Mouse (Mus musculus): Measurements from ENCODE around the gene Suclg2. TPM values are rescaled to one million over a fixed set of nuclear protein-coding genes. Genes with fewer than 3 reads are reported as not detected.
A peak's percentile ranks its signal among the peaks of the same experiment; 100 is the strongest.

Gene Suclg2
- polyA plus RNA-seq, 1 experiment from 2014 or later, result 63.4 TPM

GRCm38 (mm10) chr6:95518406-95518805 is 200.2 kb downstream of the Suclg2 start:
- WGBS, result 93% methylated on average over 2 of the region's 2 CpGs
- no peaks in the 10 kb centered on the region for H3K9me3 ChIP-seq
- peaks cover 8% of the 10 kb centered on the region; the same call in 1 of the 2 replicates for H3K4me1 ChIP-seq
- no peaks in the 10 kb centered on the region; the same call in 1 of the 2 replicates for H3K36me3 ChIP-seq (replicated peaks)
- no peaks in the 10 kb centered on the region for H3K27me3 ChIP-seq (ENCODE audit: poor library complexity, severe bottlenecking)
- H3K27ac ChIP-seq, result no peak overlapping the region
- no peak overlapping the region for H3K4me3 ChIP-seq
- no peak for DNase-seq (ENCODE audit: extremely low spot score, low spot score)

GRCm38 (mm10) chr6:95515721-95516120 is 202.9 kb downstream of the Suclg2 start:
- DNase-seq (ENCODE audit: extremely low spot score, low spot score), result no peak
- no peaks in the 10 kb centered on the region for H3K9me3 ChIP-seq
- peaks cover 8% of the 10 kb centered on the region; the same call in 1 of the 2 replicates for H3K4me1 ChIP-seq
- H3K27ac ChIP-seq, result no peak overlapping the region
- no peak overlapping the region for H3K4me3 ChIP-seq
- 88% methylated on average over 5 of the region's 5 CpGs for WGBS
- peaks cover 3% of the 10 kb centered on the region; the same call in 1 of the 2 replicates for H3K36me3 ChIP-seq (replicated peaks)
- H3K27me3 ChIP-seq (ENCODE audit: poor library complexity, severe bottlenecking), result no peaks in the 10 kb centered on the region

GRCm38 (mm10) chr6:95514726-95515125 is 203.9 kb downstream of the Suclg2 start:
- 83% methylated on average over 10 of the region's 10 CpGs for WGBS
- H3K27me3 ChIP-seq (ENCODE audit: poor library complexity, severe bottlenecking), result no peaks in the 10 kb centered on the region
- DNase-seq (ENCODE audit: extremely low spot score, low spot score), result no peak
- no peaks in the 10 kb centered on the region for H3K9me3 ChIP-seq
- H3K27ac ChIP-seq, result no peak overlapping the region
- H3K36me3 ChIP-seq (replicated peaks), result peaks cover 3% of the 10 kb centered on the region; the same call in 1 of the 2 replicates
- H3K4me3 ChIP-seq, result no peak overlapping the region
- H3K4me1 ChIP-seq, result peaks cover 8% of the 10 kb centered on the region; the same call in 1 of the 2 replicates

- Histone ChIP-seq H3K4me3 (no peak overlapping the region), H3K4me1 (0 out of 2 replicates have a peak, but pooled peaks cover 4% of the 10 kb centered on the region), H3K9me3 (peaks cover 7% of the 10 kb centered on the region; the same call in 1 of the 2 replicates), H3K36me3 (replicated peaks) (peaks cover 4% of the 10 kb centered on the region; the same call in 1 of the 2 replicates), H3K27me3 (ENCODE audit: poor library complexity, severe bottlenecking) (no peaks in the 10 kb centered on the region), H3K27ac (no peak overlapping the region)
- no peak for DNase-seq (ENCODE audit: extremely low spot score, low spot score)
- WGBS, result 91% methylated on average over 1 of the region's 1 CpGs
Measured at GRCm38 (mm10) chr6:95511689-95512088, 206.9 kb downstream of the Suclg2 start.

DNA sequence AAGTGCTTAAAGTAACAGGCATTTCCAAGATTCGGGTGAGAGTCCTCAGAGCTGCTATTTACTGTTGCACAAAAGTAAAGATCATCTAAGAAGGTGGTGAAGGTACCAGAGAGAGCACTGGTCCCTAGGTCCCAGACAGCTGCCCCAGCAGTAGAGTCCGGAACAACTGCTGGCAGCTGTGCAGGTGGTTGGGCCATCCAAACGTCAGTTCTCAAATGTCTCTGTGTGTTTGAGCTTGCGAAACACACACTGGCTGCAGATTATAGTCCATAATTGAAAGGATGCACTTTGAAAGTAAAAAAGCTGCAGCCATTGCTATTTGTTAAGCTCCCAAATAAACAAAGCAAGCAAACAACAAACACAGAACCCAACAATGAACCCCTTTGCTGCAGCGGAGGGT is 217.8 kb downstream of the Suclg2 start:
- peaks cover 4% of the 10 kb centered on the region; the same call in 1 of the 2 replicates for H3K27me3 ChIP-seq (ENCODE audit: poor library complexity, severe bottlenecking)
- H3K27ac ChIP-seq, result no peak overlapping the region
- no peak for DNase-seq (ENCODE audit: extremely low spot score, low spot score)
- no peaks in the 10 kb centered on the region for H3K36me3 ChIP-seq (replicated peaks)
- H3K9me3 ChIP-seq, result no peaks in the 10 kb centered on the region
- no peak overlapping the region for H3K4me3 ChIP-seq
- peaks cover 53% of the 10 kb centered on the region for H3K4me1 ChIP-seq
- WGBS, result 85% methylated on average over 5 of the region's 5 CpGs

GRCm38 (mm10) chr6:95499639-95500038 is 219.0 kb downstream of the Suclg2 start:
- no peaks in the 10 kb centered on the region for H3K9me3 ChIP-seq
- 55% methylated on average over 5 of the region's 5 CpGs for WGBS
- DNase-seq (ENCODE audit: extremely low spot score, low spot score), result no peak

DNA sequence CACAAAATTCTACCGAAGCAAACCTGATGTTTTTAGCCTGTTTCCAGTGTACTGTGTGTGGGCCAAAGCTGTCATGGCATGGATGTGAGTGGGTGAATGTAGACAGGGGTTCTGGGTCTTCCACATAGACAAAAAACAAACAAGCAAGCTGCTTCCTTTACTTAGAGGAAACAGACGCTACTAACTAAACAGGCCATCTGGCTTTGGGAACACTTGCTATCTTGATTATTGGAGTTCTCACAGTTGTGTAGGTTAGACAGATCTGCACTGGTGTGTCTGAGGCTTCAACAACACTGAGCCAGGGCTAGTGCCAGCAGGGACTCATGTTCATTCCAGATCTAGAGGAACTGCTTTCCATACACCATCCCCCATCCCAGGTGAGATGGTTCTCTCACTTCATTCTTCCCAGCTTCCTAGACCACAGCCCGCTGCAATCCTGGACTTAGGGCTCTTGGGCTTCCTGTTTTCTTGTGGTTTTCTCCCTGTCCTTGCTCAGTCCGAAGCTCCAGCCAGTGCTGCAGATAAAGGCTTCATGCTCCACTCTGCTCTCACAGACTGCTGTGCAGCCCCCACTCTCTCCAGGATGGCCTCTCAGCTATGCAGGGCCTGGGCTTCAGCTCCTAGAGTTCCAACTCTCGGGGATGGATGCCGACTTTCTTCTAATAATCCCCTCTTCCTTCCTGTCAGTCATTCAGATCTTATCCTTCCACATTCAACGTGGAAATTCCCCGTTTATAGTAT is 226.2 kb downstream of the Suclg2 start:
- H3K27me3 ChIP-seq (ENCODE audit: poor library complexity, severe bottlenecking), result peaks cover 2% of the 10 kb centered on the region; the same call in 1 of the 2 replicates
- no peak for DNase-seq (ENCODE audit: extremely low spot score, low spot score)
- H3K36me3 ChIP-seq (replicated peaks), result peaks cover 2% of the 10 kb centered on the region; the same call in 1 of the 2 replicates
- 83% methylated on average over 8 of the region's 8 CpGs for WGBS
- no peaks in the 10 kb centered on the region for H3K9me3 ChIP-seq
- H3K4me3 ChIP-seq, result no peak overlapping the region
- peaks cover 24% of the 10 kb centered on the region for H3K4me1 ChIP-seq
- no peak overlapping the region for H3K27ac ChIP-seq

More at GRCm38 (mm10) chr6:95499639-95500038, 219.0 kb downstream of the Suclg2 start:
- peaks cover 55% of the 10 kb centered on the region for H3K4me1 ChIP-seq
- no peaks in the 10 kb centered on the region for H3K36me3 ChIP-seq (replicated peaks)
- H3K27ac ChIP-seq, result no peak overlapping the region
- H3K27me3 ChIP-seq (ENCODE audit: poor library complexity, severe bottlenecking), result peaks cover 4% of the 10 kb centered on the region; the same call in 1 of the 2 replicates
- no peak overlapping the region for H3K4me3 ChIP-seq

DNA sequence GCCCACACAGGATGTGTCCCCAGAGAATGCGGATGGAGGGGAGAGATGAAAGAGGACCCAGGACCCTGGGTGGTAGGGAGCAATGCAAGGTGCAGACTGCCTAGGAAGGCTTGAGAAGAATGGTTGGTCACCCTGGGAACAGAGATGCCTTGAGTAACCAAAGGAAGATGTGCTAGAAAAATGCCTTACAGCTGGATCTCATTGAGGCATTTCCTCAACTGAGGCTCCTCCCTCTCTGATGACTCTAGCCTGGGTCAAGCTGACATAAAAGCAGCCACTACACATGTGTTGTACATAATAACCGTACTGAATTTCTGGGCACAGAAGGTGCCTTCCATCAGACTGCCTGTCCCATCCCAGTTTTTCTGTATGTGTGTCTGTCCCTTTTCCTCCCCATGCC is 227.6 kb downstream of the Suclg2 start:
- Histone ChIP-seq H3K36me3 (replicated peaks) (peaks cover 2% of the 10 kb centered on the region; the same call in 1 of the 2 replicates), H3K27ac (no peak overlapping the region), H3K4me3 (no peak overlapping the region), H3K4me1 (peaks cover 24% of the 10 kb centered on the region), H3K9me3 (no peaks in the 10 kb centered on the region), H3K27me3 (ENCODE audit: poor library complexity, severe bottlenecking) (no peaks in the 10 kb centered on the region)
- DNase-seq (ENCODE audit: extremely low spot score, low spot score), result no peak
- WGBS, result 70% methylated on average over 2 of the region's 2 CpGs

DNA sequence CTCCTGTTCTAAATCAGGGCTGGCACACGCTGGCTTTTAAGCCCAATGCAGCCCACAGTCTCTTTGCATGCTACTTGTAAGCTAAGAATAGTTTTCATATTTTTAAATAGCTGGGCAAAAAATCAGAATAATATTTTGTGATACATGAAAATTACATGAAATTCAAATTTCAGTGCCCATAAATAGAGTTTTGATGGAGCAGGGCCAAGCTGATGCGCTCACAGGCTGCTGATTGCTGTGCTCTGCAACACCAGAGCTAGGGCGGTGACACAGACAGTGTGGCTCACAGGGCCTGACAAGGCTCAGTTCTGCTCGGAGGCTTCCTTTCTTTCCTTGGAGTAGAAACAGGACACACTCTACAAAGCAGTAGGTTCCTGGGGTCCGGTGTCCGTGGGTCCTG is 232.8 kb downstream of the Suclg2 start:
- WGBS, result 95% methylated on average over 6 of the region's 6 CpGs
- H3K36me3 ChIP-seq (replicated peaks), result peaks cover 2% of the 10 kb centered on the region; the same call in 1 of the 2 replicates
- peaks cover 12% of the 10 kb centered on the region for H3K4me1 ChIP-seq
- no peaks in the 10 kb centered on the region for H3K9me3 ChIP-seq
- H3K4me3 ChIP-seq, result no peak overlapping the region
- no peak for DNase-seq (ENCODE audit: extremely low spot score, low spot score)
- no peaks in the 10 kb centered on the region for H3K27me3 ChIP-seq (ENCODE audit: poor library complexity, severe bottlenecking)
- H3K27ac ChIP-seq, result no peak overlapping the region

DNA sequence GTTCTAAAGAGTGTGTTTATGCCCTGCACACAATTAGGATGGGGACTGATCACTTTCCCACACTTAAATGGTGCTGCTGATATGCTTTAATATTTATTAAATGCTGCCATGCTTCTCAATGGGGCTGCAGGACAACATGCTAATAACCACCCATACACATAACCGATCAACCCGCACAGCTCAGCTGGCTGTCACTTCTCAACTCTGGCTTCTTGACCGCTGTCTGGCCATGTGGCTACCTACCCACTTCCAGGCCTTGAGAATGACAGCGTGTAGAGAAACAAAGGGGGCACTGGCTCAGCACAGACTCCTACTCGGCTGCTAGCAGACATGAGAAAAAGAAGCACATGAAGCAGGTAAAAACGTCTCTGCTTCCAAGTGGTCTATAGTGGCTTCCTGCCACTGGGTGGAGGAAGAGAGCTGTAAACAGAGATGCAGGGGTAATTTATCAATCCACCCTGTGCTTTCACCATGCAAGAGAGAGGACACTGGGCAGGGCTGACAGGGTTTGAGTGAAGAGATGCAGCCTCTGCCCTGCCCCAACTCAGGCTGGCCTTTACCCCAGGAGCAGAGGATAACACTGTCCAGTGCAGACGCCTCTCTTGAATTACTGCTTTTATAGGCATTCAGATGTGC is 234.3 kb downstream of the Suclg2 start:
- H3K4me3 ChIP-seq, result no peak overlapping the region
- DNase-seq (ENCODE audit: extremely low spot score, low spot score), result peak; percentile 38
- WGBS, result 62% methylated on average over 7 of the region's 7 CpGs
- no peaks in the 10 kb centered on the region for H3K27me3 ChIP-seq (ENCODE audit: poor library complexity, severe bottlenecking)
- no peak overlapping the region for H3K27ac ChIP-seq
- peaks cover 5% of the 10 kb centered on the region for H3K9me3 ChIP-seq
- peaks cover 8% of the 10 kb centered on the region; the same call in 1 of the 2 replicates for H3K36me3 ChIP-seq (replicated peaks)
- peaks cover 7% of the 10 kb centered on the region; the same call in 1 of the 2 replicates for H3K4me1 ChIP-seq

DNA sequence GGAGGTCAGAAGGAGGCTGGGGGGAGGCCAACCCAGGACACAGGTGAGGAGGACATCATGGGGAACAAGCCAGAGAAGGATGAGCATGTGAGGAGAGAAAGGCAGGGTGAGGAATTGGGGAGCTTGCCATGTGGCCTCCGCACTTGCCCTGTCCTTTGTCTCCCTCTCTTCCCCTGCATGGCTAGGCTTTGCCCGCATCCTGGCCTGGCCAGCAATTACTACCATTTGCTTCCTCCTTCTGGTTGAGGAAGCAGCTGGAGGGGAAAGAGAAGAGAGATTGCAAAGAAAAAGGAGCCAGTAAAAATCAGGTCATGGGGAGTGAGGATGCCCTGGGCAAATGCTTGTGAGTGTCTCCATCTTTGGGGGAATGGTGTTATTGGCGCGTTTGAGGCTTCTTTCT is 234.9 kb downstream of the Suclg2 start:
- no peak for DNase-seq (ENCODE audit: extremely low spot score, low spot score)

GRCm38 (mm10) chr6:95483127-95483526 is 235.5 kb downstream of the Suclg2 start:
- H3K27ac ChIP-seq, result no peak overlapping the region
- 88% methylated on average over 6 of the region's 6 CpGs for WGBS
- peaks cover 6% of the 10 kb centered on the region; the same call in 1 of the 2 replicates for H3K36me3 ChIP-seq (replicated peaks)
- H3K9me3 ChIP-seq, result peaks cover 5% of the 10 kb centered on the region
- DNase-seq (ENCODE audit: extremely low spot score, low spot score), result no peak
- H3K4me1 ChIP-seq, result peaks cover 7% of the 10 kb centered on the region; the same call in 1 of the 2 replicates
- no peaks in the 10 kb centered on the region for H3K27me3 ChIP-seq (ENCODE audit: poor library complexity, severe bottlenecking)
- no peak overlapping the region for H3K4me3 ChIP-seq

More for the DNA sequence above, 234.9 kb downstream of the Suclg2 start:
- H3K27ac ChIP-seq, result no peak overlapping the region
- no peaks in the 10 kb centered on the region for H3K27me3 ChIP-seq (ENCODE audit: poor library complexity, severe bottlenecking)
- H3K4me3 ChIP-seq, result no peak overlapping the region
- peaks cover 8% of the 10 kb centered on the region; the same call in 1 of the 2 replicates for H3K36me3 ChIP-seq (replicated peaks)
- H3K9me3 ChIP-seq, result peaks cover 5% of the 10 kb centered on the region
- H3K4me1 ChIP-seq, result peaks cover 7% of the 10 kb centered on the region; the same call in 1 of the 2 replicates
- 89% methylated on average over 4 of the region's 4 CpGs for WGBS
